Mouse (Mus musculus) brain, embryonic 14.5 days (tissue): ENCODE results near the gene Relt.

Experiments
- CTCF ChIP-seq: fragments of 200-500 bp; IDR thresholded peaks from 2 replicates; pipeline ENCODE4 v1.5.1; 2012; ENCODE audit warnings: inconsistent platforms, mild to moderate bottlenecking, moderate library complexity, borderline replicate concordance; ENCODE audit not compliant: insufficient read depth, insufficient read length; ENCODE audit errors: extremely low read depth
- POLR2A ChIP-seq: fragments of 200-500 bp; IDR thresholded peaks from 2 replicates; pipeline ENCODE4 v1.6.1; 2012; ENCODE audit warnings: mild to moderate bottlenecking, inconsistent platforms, borderline replicate concordance; ENCODE audit not compliant: poor library complexity, insufficient read depth, insufficient read length, severe bottlenecking; ENCODE audit errors: extremely low read depth

DNA sequence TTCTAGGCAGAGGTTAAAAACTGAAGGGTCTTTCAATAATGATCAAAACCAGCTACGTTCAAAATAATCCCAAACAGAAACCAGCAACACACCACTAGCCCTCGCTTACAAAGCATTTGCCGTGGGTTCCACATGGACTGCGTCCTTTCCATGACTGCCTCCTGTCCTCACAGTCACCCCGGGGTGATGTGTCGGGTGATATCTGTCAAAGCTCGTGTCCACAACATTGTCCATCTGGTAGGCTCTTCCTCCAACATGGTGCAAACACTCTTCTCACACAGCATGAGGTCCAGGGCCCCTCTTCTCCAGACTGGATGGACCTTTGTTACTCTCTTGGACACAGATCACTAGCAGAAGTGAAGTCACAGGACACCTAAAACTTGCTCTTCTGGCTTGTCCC, 41.8 kb upstream of the Relt start:
- TF ChIP-seq CTCF, result no peak
- TF ChIP-seq POLR2A, result no peak
